Mouse (Mus musculus) ovary, adult 10 weeks (tissue): Measurements from ENCODE around the gene Hsd17b2. TPM values are rescaled to one million over a fixed set of nuclear protein-coding genes. Genes with fewer than 3 reads are reported as not detected.

Experiments used
- polyA plus RNA-seq: library from polyadenylated mRNA; stranded (reverse); fragments of 350-450 nt; fragmentation: Illumina TruSeq; extraction: RNeasy Lipid Tissue Mini Kit (QIAGEN cat#74804); gene quantifications from one replicate; pipeline ENCODE4 v1.2.3, GENCODE M21; 2014

The Hsd17b2 gene
- 4.2 TPM for polyA plus RNA-seq

DNA sequence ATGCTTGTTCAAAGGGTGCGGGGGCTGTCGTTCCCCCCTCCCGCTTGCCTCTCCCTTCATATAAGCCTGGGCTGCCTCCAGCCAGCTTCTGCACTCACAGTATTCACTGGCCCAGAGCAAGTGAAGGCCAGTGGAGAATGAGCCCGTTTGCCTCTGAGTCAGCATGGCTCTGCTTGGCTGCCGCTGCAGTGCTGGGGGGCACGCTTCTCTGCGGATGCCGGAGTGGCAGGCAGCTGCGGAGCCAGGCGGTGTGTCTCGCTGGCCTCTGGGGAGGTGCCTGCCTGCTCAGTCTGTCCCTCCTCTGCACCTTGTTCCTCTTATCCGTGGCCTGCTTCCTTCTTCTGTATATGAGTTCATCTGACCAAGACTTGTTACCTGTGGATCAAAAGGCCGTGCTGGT is at the start of gene Hsd17b2:
Gene Hsd17b2, plus strand, starts transcription at position 46 of the 400 bp plus-strand sequence.

DNA sequence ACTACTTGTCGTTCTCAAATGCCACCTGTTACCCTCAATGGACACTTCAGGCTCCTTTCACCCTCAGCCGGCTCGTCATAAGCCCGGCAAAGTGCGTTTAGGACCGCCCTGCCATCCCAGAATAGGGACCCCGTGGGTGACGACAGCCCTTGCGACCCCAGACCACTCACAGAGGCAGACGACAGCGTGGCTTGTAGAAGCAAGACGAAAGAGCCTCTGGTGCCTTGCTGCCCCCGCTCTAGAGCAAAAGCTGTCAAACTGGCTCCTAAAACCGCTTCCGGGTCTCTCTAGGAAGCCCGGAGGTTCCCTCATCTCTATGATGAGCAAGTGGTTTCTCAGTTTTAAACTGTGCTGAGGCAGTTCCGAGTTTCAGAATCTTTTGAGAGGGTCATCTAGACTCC is 28.3 kb upstream of the Hsd17b2 start, which contains the start of gene Sdr42e1:
Gene Sdr42e1, minus strand, starts transcription at position 260 of the 401 bp plus-strand sequence.

DNA sequence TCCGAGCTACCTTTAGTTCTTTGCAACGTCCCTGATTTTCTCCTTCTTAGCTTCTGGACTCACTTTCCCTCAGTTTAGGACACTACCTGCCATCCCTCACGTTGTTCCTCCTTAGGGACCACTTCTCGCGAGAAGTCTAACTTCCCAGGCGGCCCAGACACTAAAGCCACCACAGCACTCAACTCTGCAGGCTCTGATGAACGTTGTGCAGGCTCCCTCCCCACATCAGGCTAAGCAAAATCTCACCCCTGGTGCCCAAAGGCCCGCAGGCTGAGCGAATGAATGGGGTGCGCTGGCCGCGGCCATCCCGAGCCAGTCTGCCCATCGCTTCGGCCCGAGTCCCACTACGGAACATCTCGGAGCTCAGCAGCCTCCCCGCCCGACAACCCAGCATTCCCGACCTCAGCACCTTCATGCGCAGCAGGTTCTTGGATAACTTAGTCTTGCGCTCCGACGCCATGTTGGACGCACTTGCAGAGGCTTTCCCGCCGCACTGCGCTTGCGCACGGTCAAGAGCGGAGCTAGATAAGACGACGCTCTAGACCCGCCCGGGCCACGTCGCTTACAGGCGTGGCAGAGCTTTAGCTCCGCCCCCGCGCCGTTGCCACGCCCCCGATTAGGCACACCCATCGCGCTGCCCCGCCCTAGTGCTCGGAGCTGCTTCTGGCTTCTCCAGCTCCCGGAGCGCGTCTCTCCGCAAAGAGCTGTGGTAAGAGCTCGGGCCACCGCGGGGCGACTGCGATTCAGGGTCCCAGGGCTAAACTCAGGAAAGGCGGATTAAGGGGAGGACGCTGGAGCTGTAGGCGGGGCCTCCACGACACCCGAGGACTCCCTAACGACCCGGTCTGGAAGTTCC is 100.0 kb downstream of the Hsd17b2 start, which contains the start of gene Mphosph6:
Gene Mphosph6, minus strand, starts transcription at position 501 of the 856 bp plus-strand sequence.

Other genes with a start within 250 kb of the Hsd17b2 start
- 0.68 TPM for gene Plcg2, start 203.6 kb upstream of the Hsd17b2 start, polyA plus RNA-seq
- gene Sdr42e1, start 28.2 kb upstream of the Hsd17b2 start, polyA plus RNA-seq = 1.5 TPM
- gene Mphosph6, start 100.0 kb downstream of the Hsd17b2 start, polyA plus RNA-seq = 121 TPM